Mouse (Mus musculus) heart, embryonic 14.5 days (tissue): Measurements from ENCODE around the gene Apoa4. TPM values are rescaled to one million over a fixed set of nuclear protein-coding genes. Genes with fewer than 3 reads are reported as not detected.

Source experiments
- ATAC-seq: fragments of 200-750 bp; cut with Nextera tagmentation; 2 replicates; pipeline ENCODE4 v1.8.0; 2017; ENCODE audit warnings: low read depth, moderate TSS enrichment; ENCODE audit not compliant: insufficient number of reproducible peaks, insufficient read depth, low FRiP score
- H3K27ac ChIP-seq, 2 experiments: fragments of 200-500 bp in 1 of 2; fragments of 300-500 bp in 1 of 2; sonication (generic) in 1 of 2; replicated peaks in 1 of 2; 2 replicates each; pipeline ENCODE4 v1.5.1; 2012 to 2014; ENCODE audit warnings: low read depth in 2 of 2, low read length in 2 of 2, control low read depth in 1 of 2, mild to moderate bottlenecking in 1 of 2, mixed read lengths in 1 of 2; ENCODE audit not compliant: control insufficient read depth in 1 of 2, insufficient read depth in 1 of 2
- H3K27me3 ChIP-seq: fragments of 300-500 bp; sonication (generic); 2 replicates; pipeline ENCODE4 v1.6.1; 2014; ENCODE audit warnings: mild to moderate bottlenecking, low read length, control low read depth; ENCODE audit not compliant: control insufficient read depth, insufficient read depth
- H3K36me3 ChIP-seq: fragments of 300-500 bp; sonication (generic); 2 replicates; pipeline ENCODE4 v1.6.1; 2014; ENCODE audit warnings: mild to moderate bottlenecking, control low read depth, low read length, mixed read lengths; ENCODE audit not compliant: control insufficient read depth, insufficient read depth
- H3K4me1 ChIP-seq, 2 experiments: fragments of 200-500 bp in 1 of 2; fragments of 300-500 bp in 1 of 2; sonication (generic) in 1 of 2; 2 replicates each; pipeline ENCODE4 v1.6.1; 2012 to 2014; ENCODE audit warnings: low read length in 2 of 2, control low read depth in 1 of 2, mixed read lengths in 1 of 2; ENCODE audit not compliant: control insufficient read depth in 2 of 2, insufficient read depth in 2 of 2
- H3K4me2 ChIP-seq: fragments of 300-500 bp; sonication (generic); 2 replicates; pipeline ENCODE4 v1.6.1; 2014; ENCODE audit warnings: mild to moderate bottlenecking, low read length
- H3K4me3 ChIP-seq, 2 experiments: fragments of 200-500 bp in 1 of 2; fragments of 300-500 bp in 1 of 2; sonication (generic) in 1 of 2; 2 replicates each; pipeline ENCODE4 v1.5.1; 2012 to 2014; ENCODE audit warnings: low read length in 2 of 2, mild to moderate bottlenecking in 2 of 2, control low read depth in 1 of 2, low read depth in 1 of 2, moderate library complexity in 1 of 2; ENCODE audit not compliant: control insufficient read depth in 1 of 2, insufficient read depth in 1 of 2
- H3K9ac ChIP-seq: fragments of 300-500 bp; sonication (generic); 2 replicates; pipeline ENCODE4 v1.6.1; 2014; ENCODE audit warnings: mild to moderate bottlenecking, low read length
- H3K9me3 ChIP-seq: fragments of 300-500 bp; sonication (generic); 2 replicates; pipeline ENCODE4 v1.6.1; 2016; ENCODE audit warnings: low read length, control low read depth; ENCODE audit not compliant: control insufficient read depth
- WGBS: fragments of 180-500 bp; shearing (Covaris S2); extraction: QIAGEN DNeasy Blood & Tissue Kit; methylation state at CpG from one replicate; pipeline ENCODE4 v1.1.7; 2014; 5-methylcytosine and 5-hydroxymethylcytosine counted together
- polyA plus RNA-seq: library from polyadenylated mRNA; unstranded; fragments of >200 nt; fragmentation: Nextera tagmentation; extraction: Ambion mirVana; gene quantifications from 2 replicates; pipeline ENCODE4 v1.2.1, GENCODE M21; 2014

The Apoa4 gene
- polyA plus RNA-seq, 1 experiment from 2014 or later = not detected

DNA sequence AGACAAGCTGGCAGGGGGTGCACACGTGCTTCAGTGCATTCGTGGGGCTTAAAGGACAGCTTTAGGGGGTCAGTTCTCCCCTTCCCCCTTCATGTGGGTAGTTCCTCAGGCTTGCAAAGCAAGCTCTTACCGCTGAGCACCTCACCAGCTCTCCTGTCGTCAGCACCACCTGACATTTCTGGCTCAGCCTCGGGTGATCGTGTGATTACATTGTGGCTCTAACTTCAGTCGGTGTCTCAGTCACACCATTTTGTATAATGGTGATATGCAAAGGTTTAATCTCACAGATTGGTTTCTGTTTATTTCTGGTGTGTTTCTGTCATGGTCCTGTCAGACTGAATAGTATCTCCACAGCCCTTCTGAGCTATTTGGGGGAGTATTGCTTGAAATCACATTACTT, 41.6 kb upstream of the Apoa4 start:
- Histone ChIP-seq H3K36me3 (peaks cover 58% of the 10 kb centered on the region), H3K4me1 (peaks cover 23 to 48% of the 10 kb centered on the region in 2 experiments), H3K27ac (peak overlapping the region; percentile 3 to 88; a peak in 2 of 4 replicates), H3K9me3 (no peaks in the 10 kb centered on the region), H3K4me3 (no peak overlapping the region), H3K27me3 (no peaks in the 10 kb centered on the region), H3K9ac (0 out of 2 replicates have a peak overlapping the region, but pooled peaks have one; percentile 2), H3K4me2 (no peak overlapping the region)
- 43% methylated on average over 7 of the region's 7 CpGs for WGBS
- no peak for ATAC-seq

DNA sequence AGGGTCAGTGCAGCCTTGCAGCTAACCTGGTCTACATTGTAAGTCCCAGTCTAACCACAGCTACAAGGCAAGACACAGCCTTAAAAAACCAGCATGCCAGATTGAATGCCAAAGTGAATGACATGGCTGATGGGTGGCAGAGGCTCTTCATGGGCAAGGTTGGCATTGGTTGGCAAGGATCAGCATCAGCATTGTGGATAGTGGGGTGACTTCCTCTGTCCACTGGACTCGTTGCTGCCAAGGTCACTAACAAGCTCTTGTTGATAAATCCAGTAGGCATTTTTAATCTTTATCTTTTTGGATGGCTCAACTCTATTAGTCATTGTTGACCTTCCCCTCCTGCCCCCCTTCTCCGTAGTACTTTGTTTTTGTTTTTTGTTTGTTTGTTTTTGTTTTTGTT, 40.9 kb upstream of the Apoa4 start:
- WGBS = 69% methylated on average over 2 of the region's 2 CpGs
- Histone ChIP-seq H3K9me3 (no peaks in the 10 kb centered on the region), H3K4me2 (no peak overlapping the region), H3K4me1 (peaks cover 23 to 48% of the 10 kb centered on the region in 2 experiments), H3K36me3 (peaks cover 65% of the 10 kb centered on the region), H3K4me3 (no peak overlapping the region), H3K9ac (no peak overlapping the region), H3K27ac (no peak overlapping the region), H3K27me3 (no peaks in the 10 kb centered on the region)
- no peak for ATAC-seq

GRCm38 (mm10) chr9:46206834-46207500, 33.5 kb upstream of the Apoa4 start:
- 61% methylated on average over 10 of the region's 10 CpGs for WGBS
- Histone ChIP-seq H3K9me3 (no peaks in the 10 kb centered on the region), H3K36me3 (peaks cover 86% of the 10 kb centered on the region), H3K4me1 (peaks cover 0 to 5% of the 10 kb centered on the region in 2 experiments; a peak in 2 of 4 replicates), H3K27me3 (no peaks in the 10 kb centered on the region), H3K27ac (no peak overlapping the region), H3K9ac (no peak overlapping the region), H3K4me2 (no peak overlapping the region), H3K4me3 (no peak overlapping the region)
- no peak for ATAC-seq

DNA sequence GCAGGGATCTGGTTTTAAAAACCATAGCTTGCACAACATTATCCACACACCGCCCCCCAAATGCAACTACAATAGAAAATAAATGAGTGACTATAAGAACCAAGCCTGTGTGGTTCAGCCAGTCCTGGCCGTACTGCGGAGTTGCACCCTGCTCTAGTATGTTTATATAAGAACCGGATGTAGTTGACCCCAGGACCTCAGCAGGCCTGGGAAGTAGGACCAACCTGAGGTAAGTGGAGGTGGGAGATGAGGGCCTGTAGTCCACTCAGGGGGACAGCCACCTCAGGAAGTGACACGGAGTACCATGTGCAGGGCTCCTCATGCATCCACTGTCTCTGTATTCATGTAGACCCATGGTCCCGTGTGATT, 33.0 kb upstream of the Apoa4 start:
- no peak overlapping the region for H3K4me3 ChIP-seq
- H3K9me3 ChIP-seq = no peaks in the 10 kb centered on the region
- H3K27me3 ChIP-seq = no peaks in the 10 kb centered on the region
- H3K9ac ChIP-seq = no peak overlapping the region
- H3K36me3 ChIP-seq = peaks cover 86% of the 10 kb centered on the region
- H3K4me1 ChIP-seq = peaks cover 0 to 4% of the 10 kb centered on the region in 2 experiments; a peak in 1 of 4 replicates
- ATAC-seq = no peak
- H3K27ac ChIP-seq = no peak overlapping the region
- WGBS = 86% methylated on average over 6 of the region's 6 CpGs
- H3K4me2 ChIP-seq = no peak overlapping the region

DNA sequence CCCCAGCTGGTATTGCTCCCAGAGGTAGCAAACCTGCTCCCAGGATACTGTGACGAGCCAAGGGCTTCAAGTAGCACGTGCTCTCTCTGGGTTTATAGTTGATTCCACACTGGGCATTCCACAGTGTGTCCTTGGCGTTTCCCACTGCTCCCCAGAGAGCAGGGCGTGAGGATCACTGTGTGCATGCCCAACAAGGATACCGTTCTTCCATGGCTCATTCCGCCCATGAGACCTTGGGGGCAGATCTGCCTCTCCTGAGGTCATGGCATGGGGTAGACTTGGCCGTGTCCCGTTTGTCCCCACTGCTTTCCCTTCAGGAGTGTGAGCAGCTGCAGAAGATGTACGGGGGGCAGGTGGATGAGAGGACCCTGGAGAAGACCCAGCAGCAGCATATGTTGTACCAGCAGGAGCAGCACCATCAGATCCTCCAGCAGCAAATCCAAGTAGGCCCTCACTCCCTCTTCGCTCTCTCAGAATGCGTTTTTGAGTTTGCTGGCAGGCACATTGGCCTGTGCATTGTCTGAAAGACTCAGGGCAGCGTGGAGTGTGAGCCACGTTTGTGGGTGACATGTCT, 32.0 kb upstream of the Apoa4 start:
- no peak overlapping the region for H3K4me3 ChIP-seq
- peaks cover 89% of the 10 kb centered on the region for H3K36me3 ChIP-seq
- H3K9me3 ChIP-seq = no peaks in the 10 kb centered on the region
- no peak overlapping the region for H3K27ac ChIP-seq
- H3K4me2 ChIP-seq = no peak overlapping the region
- H3K27me3 ChIP-seq = no peaks in the 10 kb centered on the region
- H3K4me1 ChIP-seq = 0 out of 4 replicates have a peak, but pooled peaks cover 0 to under 1% of the 10 kb centered on the region in 2 experiments
- 87% methylated on average over 13 of the region's 13 CpGs for WGBS
- H3K9ac ChIP-seq = no peak overlapping the region
- ATAC-seq = no peak

DNA sequence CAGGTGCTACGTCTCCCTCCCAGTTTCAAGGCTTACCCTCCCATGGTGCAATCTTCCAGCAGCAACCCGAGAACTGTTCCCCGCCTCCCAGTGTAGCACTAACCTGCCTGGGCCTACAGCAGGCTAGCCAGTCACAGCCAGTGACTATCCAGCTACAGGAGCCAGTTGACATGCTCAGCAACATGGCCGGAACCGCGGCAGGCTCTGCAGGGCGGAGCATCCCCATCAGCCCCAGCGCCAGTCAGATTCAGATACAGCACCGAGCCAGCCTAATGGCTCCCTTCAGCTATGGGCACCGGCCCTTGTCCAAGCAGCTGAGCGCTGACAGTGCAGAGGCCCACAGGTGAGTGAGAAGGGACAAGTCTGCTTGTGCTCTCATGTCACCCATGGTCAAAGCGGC, 30.0 kb upstream of the Apoa4 start:
- H3K9ac ChIP-seq = no peak overlapping the region
- peaks cover 87% of the 10 kb centered on the region for H3K36me3 ChIP-seq
- 89% methylated on average over 12 of the region's 12 CpGs for WGBS
- H3K4me3 ChIP-seq = no peak overlapping the region
- peaks cover 0 to 10% of the 10 kb centered on the region in 2 experiments; a peak in 2 of 4 replicates for H3K4me1 ChIP-seq
- no peaks in the 10 kb centered on the region for H3K27me3 ChIP-seq
- no peaks in the 10 kb centered on the region for H3K9me3 ChIP-seq
- no peak overlapping the region for H3K4me2 ChIP-seq
- ATAC-seq = no peak
- H3K27ac ChIP-seq = no peak overlapping the region

DNA sequence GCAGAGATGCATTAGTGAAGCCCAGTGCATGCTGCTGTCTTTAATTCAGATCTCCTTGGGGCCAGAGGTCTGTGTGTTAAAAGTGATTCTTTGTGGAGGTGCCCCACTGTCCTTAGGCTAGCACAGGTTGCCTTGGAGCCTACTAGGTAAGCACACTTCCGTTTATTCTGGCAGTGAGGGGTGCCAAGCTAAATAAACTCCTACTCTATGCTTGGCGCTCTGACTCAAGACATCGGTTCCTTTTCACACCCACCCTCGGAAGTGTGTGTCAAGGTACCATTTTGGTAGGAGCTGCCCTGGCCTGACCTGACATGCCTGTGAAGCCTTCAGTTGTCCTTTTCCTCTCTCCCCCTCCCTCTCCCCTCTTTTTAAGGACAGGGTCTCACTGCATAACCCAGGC, 26.2 kb upstream of the Apoa4 start:
- no peak for ATAC-seq
- Histone ChIP-seq H3K9me3 (no peaks in the 10 kb centered on the region), H3K27me3 (no peaks in the 10 kb centered on the region), H3K4me2 (no peak overlapping the region), H3K9ac (no peak overlapping the region), H3K4me3 (no peak overlapping the region), H3K27ac (no peak overlapping the region), H3K36me3 (peaks cover 59% of the 10 kb centered on the region), H3K4me1 (peaks cover 0 to 18% of the 10 kb centered on the region in 2 experiments; a peak in 3 of 4 replicates)
- 76% methylated on average over 4 of the region's 4 CpGs for WGBS
